Mouse (Mus musculus) heart, postnatal 0 days (tissue): ENCODE measurements around the gene Nup210.

Experiments used
- CTCF ChIP-seq: IDR thresholded peaks from 2 replicates; pipeline ENCODE4 v1.5.1; 2016; ENCODE audit warnings: antibody characterized with exemption, control low read depth, low read depth
- EP300 ChIP-seq: IDR thresholded peaks from 2 replicates; pipeline ENCODE4 v1.6.1; 2016; ENCODE audit warnings: antibody characterized with exemption, low read depth

DNA sequence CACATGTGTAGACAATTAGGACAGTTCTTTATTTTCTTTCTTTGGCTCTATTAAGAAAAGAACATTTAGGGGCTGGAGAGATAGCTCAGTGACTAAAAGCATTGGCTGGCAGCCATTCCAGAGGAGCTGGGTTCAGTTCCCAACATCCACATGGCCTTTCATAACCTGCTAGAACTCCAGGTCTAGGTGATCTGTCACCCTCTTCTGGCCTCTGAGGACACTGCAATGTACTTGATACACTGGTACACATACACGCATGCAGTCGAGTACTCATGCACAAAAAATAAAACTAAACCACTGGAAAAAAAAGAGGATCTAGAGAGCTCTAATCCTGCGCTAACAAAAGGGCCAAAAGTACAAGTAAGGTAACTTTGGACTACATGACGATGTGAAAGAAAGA, 64.1 kb downstream of the Nup210 start:
- TF ChIP-seq CTCF (no peak), EP300 (no peak)
